Mouse (Mus musculus): ENCODE measurements around the gene Cdc37. TPM values are rescaled to one million over a fixed set of nuclear protein-coding genes. Genes with fewer than 3 reads are reported as not detected.

The Cdc37 gene
- polyA plus RNA-seq, 1 experiment: 65.5 TPM

DNA sequence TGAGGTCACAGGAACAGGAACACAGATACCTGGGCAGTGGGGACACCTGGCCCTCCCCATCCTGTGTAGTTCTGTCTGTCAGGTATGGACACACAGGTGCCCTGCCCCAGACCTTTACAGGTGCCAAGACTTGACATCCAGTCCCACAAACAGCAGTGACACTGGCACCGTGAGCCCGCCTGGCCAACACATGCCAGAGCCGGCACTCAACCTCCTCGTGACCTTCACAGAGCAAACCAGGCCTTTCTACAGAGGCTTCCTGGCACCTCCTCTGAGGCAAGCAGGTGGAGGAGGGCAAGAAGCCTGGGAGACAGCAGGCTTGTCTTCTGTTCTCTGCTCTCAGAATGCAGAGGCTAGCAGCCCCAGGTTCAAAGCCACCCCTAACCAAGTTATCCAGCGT lies 35.7 kb upstream of the Cdc37 start:
- Histone ChIP-seq H3K4me1 (ENCODE audit: control insufficient read depth, insufficient read depth, low read length) (no peaks in the 10 kb centered on the region), H3K4me3 (replicated peaks; ENCODE audit: extremely low read depth, low read depth, low read length) (no peak overlapping the region)
- no peak for DNase-seq
- 74% methylated on average over 5 of the region's 5 CpGs for WGBS
- TF ChIP-seq POLR2A (IDR thresholded peaks at IDR 0.05; ENCODE audit: borderline replicate concordance, extremely low read depth, low read depth, low read length): no peak
- TF ChIP-seq CTCF (IDR thresholded peaks at IDR 0.05; ENCODE audit: insufficient read depth, low read length): no peak

- no peak for DNase-seq
- 25% methylated on average over 2 of the region's 2 CpGs for WGBS
- no peak overlapping the region for H3K4me3 ChIP-seq (replicated peaks; ENCODE audit: extremely low read depth, low read depth, low read length)
- no peaks in the 10 kb centered on the region for H3K4me1 ChIP-seq (ENCODE audit: control insufficient read depth, insufficient read depth, low read length)
- TF ChIP-seq CTCF (IDR thresholded peaks at IDR 0.05; ENCODE audit: insufficient read depth, low read length): no peak
- TF ChIP-seq POLR2A (IDR thresholded peaks at IDR 0.05; ENCODE audit: borderline replicate concordance, extremely low read depth, low read depth, low read length): no peak
Observed at GRCm38 (mm10) chr9:21184733-21185132, 35.0 kb upstream of the Cdc37 start.

- no peak for TF ChIP-seq CTCF (IDR thresholded peaks at IDR 0.05; ENCODE audit: insufficient read depth, low read length)
- TF ChIP-seq POLR2A (IDR thresholded peaks at IDR 0.05; ENCODE audit: borderline replicate concordance, extremely low read depth, low read depth, low read length): no peak
- no peaks in the 10 kb centered on the region for H3K4me1 ChIP-seq (ENCODE audit: control insufficient read depth, insufficient read depth, low read length)
- H3K4me3 ChIP-seq (replicated peaks; ENCODE audit: extremely low read depth, low read depth, low read length): peak overlapping the region; percentile 54
- peak; percentile 79 for DNase-seq
- WGBS: 7% methylated on average over 34 of the region's 34 CpGs
Observed at GRCm38 (mm10) chr9:21183905-21184413, 34.2 kb upstream of the Cdc37 start.

GRCm38 (mm10) chr9:21183421-21183820 lies 33.6 kb upstream of the Cdc37 start:
- TF ChIP-seq POLR2A (IDR thresholded peaks at IDR 0.05; ENCODE audit: borderline replicate concordance, extremely low read depth, low read depth, low read length): no peak
- TF ChIP-seq CTCF (IDR thresholded peaks at IDR 0.05; ENCODE audit: insufficient read depth, low read length): no peak
- H3K4me1 ChIP-seq (ENCODE audit: control insufficient read depth, insufficient read depth, low read length): no peaks in the 10 kb centered on the region
- H3K4me3 ChIP-seq (replicated peaks; ENCODE audit: extremely low read depth, low read depth, low read length): no peak overlapping the region
- DNase-seq: no peak
- WGBS: 68% methylated on average over 6 of the region's 6 CpGs

GRCm38 (mm10) chr9:21181421-21182220 lies 31.8 kb upstream of the Cdc37 start:
- WGBS: 5% methylated on average over 48 of the region's 48 CpGs
- H3K4me1 ChIP-seq (ENCODE audit: control insufficient read depth, insufficient read depth, low read length): no peaks in the 10 kb centered on the region
- peak; percentile 35 for DNase-seq
- TF ChIP-seq CTCF (IDR thresholded peaks at IDR 0.05; ENCODE audit: insufficient read depth, low read length): no peak
- TF ChIP-seq POLR2A (IDR thresholded peaks at IDR 0.05; ENCODE audit: borderline replicate concordance, extremely low read depth, low read depth, low read length): no peak
- peak overlapping the region; percentile 55 for H3K4me3 ChIP-seq (replicated peaks; ENCODE audit: extremely low read depth, low read depth, low read length)

DNA sequence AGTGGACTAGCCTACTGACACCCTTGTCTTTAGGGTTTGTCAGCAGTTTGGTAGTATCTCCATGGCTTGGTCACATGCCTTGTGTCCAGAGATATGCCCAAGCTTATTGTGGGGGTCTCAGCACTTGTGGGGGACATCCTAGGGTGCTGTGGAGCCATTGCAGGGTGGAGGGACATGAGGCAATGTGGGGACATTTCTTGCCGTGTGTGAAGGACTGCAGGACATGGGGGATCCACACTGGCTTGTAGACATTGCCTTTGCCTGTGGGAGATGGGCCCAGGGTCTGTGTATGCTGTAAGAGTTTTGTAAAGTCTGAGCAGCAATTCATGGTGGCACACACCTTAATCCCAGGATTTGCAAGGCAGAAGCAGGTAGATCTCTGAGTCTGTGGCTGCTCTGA lies 31.1 kb upstream of the Cdc37 start:
- Histone ChIP-seq H3K4me1 (ENCODE audit: control insufficient read depth, insufficient read depth, low read length) (no peaks in the 10 kb centered on the region), H3K4me3 (replicated peaks; ENCODE audit: extremely low read depth, low read depth, low read length) (no peak overlapping the region)
- TF ChIP-seq CTCF (IDR thresholded peaks at IDR 0.05; ENCODE audit: insufficient read depth, low read length) (no peak), POLR2A (IDR thresholded peaks at IDR 0.05; ENCODE audit: borderline replicate concordance, extremely low read depth, low read depth, low read length) (no peak)
- 77% methylated on average over 1 of the region's 1 CpGs for WGBS
- no peak for DNase-seq

DNA sequence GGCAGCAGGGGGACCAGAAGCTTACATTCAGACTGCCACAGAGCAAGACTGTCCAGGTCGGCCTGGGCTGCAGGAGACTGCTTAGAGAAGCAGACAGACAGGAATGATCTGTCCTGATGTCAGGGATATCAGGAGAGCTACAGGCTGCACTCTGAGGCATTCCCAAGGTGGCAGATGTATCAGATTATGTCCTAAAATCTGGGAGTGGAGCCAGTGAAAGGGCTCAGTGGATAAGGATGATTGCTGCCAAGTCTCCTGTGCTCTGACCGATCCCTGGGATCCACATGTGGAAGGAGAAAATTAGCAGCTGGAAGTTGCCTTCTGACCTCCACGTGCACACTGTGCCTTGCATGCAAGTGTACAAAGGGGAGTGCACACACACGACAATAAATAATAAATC lies 30.6 kb upstream of the Cdc37 start:
- no peaks in the 10 kb centered on the region for H3K4me1 ChIP-seq (ENCODE audit: control insufficient read depth, insufficient read depth, low read length)
- 49% methylated on average over 4 of the region's 4 CpGs for WGBS
- no peak for DNase-seq
- no peak overlapping the region for H3K4me3 ChIP-seq (replicated peaks; ENCODE audit: extremely low read depth, low read depth, low read length)
- TF ChIP-seq CTCF (IDR thresholded peaks at IDR 0.05; ENCODE audit: insufficient read depth, low read length) (no peak), POLR2A (IDR thresholded peaks at IDR 0.05; ENCODE audit: borderline replicate concordance, extremely low read depth, low read depth, low read length) (no peak)

GRCm38 (mm10) chr9:21172364-21172763 lies 22.6 kb upstream of the Cdc37 start:
- no peak overlapping the region for H3K4me3 ChIP-seq (replicated peaks; ENCODE audit: extremely low read depth, low read depth, low read length)
- peaks cover 5% of the 10 kb centered on the region; the same call in 1 of the 2 replicates for H3K4me1 ChIP-seq (ENCODE audit: control insufficient read depth, insufficient read depth, low read length)
- TF ChIP-seq POLR2A (IDR thresholded peaks at IDR 0.05; ENCODE audit: borderline replicate concordance, extremely low read depth, low read depth, low read length): no peak
- TF ChIP-seq CTCF (IDR thresholded peaks at IDR 0.05; ENCODE audit: insufficient read depth, low read length): no peak
- DNase-seq: no peak
- 64% methylated on average over 6 of the region's 6 CpGs for WGBS

DNA sequence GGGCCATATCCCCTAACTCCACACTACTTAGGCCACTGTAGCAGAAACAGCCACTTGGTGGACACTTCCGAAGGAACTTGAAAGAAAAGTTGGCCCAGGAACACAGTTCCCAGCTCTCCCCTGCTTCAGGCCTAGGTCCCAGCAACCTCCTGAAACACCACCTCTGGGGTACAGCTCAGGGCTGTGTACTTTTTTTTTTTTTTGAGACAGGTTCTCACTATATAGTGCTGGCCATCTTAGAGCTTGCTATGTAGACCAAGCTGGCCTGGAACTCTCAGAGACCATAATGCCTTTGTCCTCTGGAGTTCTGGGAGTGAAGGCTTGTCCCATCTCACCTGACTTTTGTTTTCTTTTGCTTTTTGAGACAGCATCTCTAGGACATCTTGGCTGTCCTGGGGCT lies 19.4 kb upstream of the Cdc37 start:
- peaks cover 18% of the 10 kb centered on the region for H3K4me1 ChIP-seq (ENCODE audit: control insufficient read depth, insufficient read depth, low read length)
- DNase-seq: no peak
- WGBS: 48% methylated on average over 1 of the region's 1 CpGs
- H3K4me3 ChIP-seq (replicated peaks; ENCODE audit: extremely low read depth, low read depth, low read length): no peak overlapping the region
- TF ChIP-seq POLR2A (IDR thresholded peaks at IDR 0.05; ENCODE audit: borderline replicate concordance, extremely low read depth, low read depth, low read length): no peak
- TF ChIP-seq CTCF (IDR thresholded peaks at IDR 0.05; ENCODE audit: insufficient read depth, low read length): no peak

All from lung, adult 2 months (tissue).